Mouse (Mus musculus): ENCODE results near the gene Gif. TPM values are rescaled to one million over a fixed set of nuclear protein-coding genes. Genes with fewer than 3 reads are reported as not detected.

Gif gene
- total RNA-seq (2023), result not detected

DNA sequence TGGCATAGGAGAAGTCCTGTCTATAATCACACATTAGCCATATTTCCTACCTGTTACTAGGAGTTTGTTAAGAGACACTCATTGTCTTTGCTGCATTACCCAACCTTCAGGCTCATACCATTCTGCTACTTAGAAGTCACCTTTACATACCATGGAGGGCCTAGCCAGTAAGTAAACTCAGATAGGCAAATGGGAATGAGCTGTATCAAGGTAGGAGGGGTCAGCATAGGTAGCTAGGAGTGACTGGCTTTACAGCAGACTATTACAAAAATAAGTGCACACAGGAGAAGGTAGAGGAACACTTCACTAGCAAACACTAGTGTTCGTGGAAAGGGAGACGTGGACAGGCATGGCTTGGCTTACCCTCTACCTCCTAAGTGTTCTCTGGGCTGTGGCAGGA, at the start of gene Gif:
Gif (plus strand) TSS at position 257 of the 400 bp plus-strand sequence.

GRCm38 (mm10) chr19:11770205-11770892, 23.0 kb downstream of the Gif start, which contains the start of gene Mrpl16:
TSS of gene Mrpl16 (plus strand) at chr19:11770391.

Other genes starting within 250 kb of the Gif start
- gene Ms4a6b, start 231.0 kb upstream of the Gif start, total RNA-seq (2023), result 100 to 1,000 TPM; 526 to 627 TPM
- gene Ms4a4d, start 210.8 kb upstream of the Gif start, total RNA-seq (2023), result 1 to 10 TPM in 1 of 2 experiments, under 1 TPM in 1; 0.61 to 1.0 TPM
- 10 to 100 TPM in 1 of 2 experiments, 1 to 10 TPM in 1; 7.5 to 13.1 TPM for gene Ms4a6d, start 142.7 kb upstream of the Gif start, total RNA-seq (2023)
- under 1 TPM in 1 of 2 experiments, not detected in 1; 0.41 TPM for gene Ms4a2, start 123.8 kb upstream of the Gif start, total RNA-seq (2023)
- not detected for gene Ms4a3, start 106.7 kb upstream of the Gif start, total RNA-seq (2023)
- not detected for gene Oosp2, start 87.0 kb upstream of the Gif start, total RNA-seq (2023)
- gene Oosp1, start 56.4 kb upstream of the Gif start, total RNA-seq (2023), result not detected
- not detected for gene Oosp3, start 50.5 kb upstream of the Gif start, total RNA-seq (2023)
- 10 to 100 TPM; 26.1 to 26.2 TPM for gene Mrpl16, start 22.8 kb downstream of the Gif start, total RNA-seq (2023)
- 1 to 10 TPM; 7.5 to 9.4 TPM for gene Stx3, start 71.8 kb downstream of the Gif start, total RNA-seq (2023)
- gene Olfr1417, start 91.7 kb downstream of the Gif start, total RNA-seq (2023), result not detected
- not detected for gene Olfr1418, start 113.5 kb downstream of the Gif start, total RNA-seq (2023)
- not detected for gene Olfr1419, start 127.6 kb downstream of the Gif start, total RNA-seq (2023)
- gene Olfr1420, start 139.0 kb downstream of the Gif start, total RNA-seq (2023), result not detected
- gene Patl1, start 164.8 kb downstream of the Gif start, total RNA-seq (2023), result 10 to 100 TPM; 52.7 to 54.4 TPM
- gene Osbp, start 218.4 kb downstream of the Gif start, total RNA-seq (2023), result 10 to 100 TPM; 44.4 to 45.5 TPM

Measured in T-cell, adult 66 days (primary cell).